Mouse (Mus musculus) brain, embryonic 14.5 days (tissue): Measurements from ENCODE around the gene Srd5a1.

Experiments used
- CTCF ChIP-seq: fragments of 200-500 bp; IDR thresholded peaks from 2 replicates; pipeline ENCODE4 v1.5.1; 2012; ENCODE audit warnings: inconsistent platforms, mild to moderate bottlenecking, moderate library complexity, borderline replicate concordance; ENCODE audit not compliant: insufficient read depth, insufficient read length; ENCODE audit errors: extremely low read depth
- POLR2A ChIP-seq: fragments of 200-500 bp; IDR thresholded peaks from 2 replicates; pipeline ENCODE4 v1.6.1; 2012; ENCODE audit warnings: mild to moderate bottlenecking, inconsistent platforms, borderline replicate concordance; ENCODE audit not compliant: poor library complexity, insufficient read depth, insufficient read length, severe bottlenecking; ENCODE audit errors: extremely low read depth

DNA sequence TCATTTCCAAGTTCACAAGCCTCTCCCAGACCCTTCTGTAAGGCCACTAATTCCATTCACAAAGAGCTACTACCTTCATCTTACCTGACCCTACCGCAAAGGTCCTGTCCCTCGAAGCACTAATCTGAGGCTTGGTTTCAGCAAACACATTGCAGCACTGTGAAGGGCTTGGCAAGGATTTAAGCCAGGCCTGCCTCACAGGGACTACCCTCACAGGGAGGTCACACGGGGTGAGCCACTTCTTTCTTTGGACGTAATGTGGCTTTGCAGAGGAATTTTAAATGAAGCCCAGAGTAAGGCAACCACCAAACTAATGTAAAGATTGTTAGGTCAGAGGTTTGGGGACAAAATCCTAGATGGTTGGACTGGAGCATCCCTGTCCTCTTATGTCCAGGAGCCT, 29.3 kb upstream of the Srd5a1 start:
- TF ChIP-seq CTCF (no peak), POLR2A (no peak)
